Mouse (Mus musculus): ENCODE data around the gene Suco. TPM values are rescaled to one million over a fixed set of nuclear protein-coding genes. Genes with fewer than 3 reads are reported as not detected.

Gene Suco
- total RNA-seq, 2 experiments from 2014 or later, result 32.9 to 34.0 TPM

DNA sequence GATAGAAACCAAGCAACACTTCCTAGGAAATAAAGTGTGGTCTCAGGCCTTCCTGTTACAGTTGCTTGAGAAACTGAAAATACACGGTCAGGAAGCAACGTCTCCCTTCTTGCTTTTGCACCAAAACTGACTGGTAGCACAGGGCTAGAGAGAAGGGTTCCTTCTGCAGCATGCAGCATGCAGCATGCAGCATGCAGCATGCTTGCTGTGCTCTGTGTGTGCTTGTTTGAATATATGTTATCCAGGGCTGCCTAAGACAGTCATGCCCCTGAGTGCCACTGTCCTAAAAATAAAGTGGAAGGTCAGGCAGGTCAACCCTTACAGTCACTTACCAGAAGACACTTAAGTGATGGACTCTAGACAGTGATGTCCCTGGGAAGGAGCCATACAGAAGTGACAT lies 17.6 kb upstream of the Suco start:
- no peak for DNase-seq

GRCm38 (mm10) chr1:161888823-161889222 lies 12.3 kb upstream of the Suco start:
- no peak for DNase-seq

DNA sequence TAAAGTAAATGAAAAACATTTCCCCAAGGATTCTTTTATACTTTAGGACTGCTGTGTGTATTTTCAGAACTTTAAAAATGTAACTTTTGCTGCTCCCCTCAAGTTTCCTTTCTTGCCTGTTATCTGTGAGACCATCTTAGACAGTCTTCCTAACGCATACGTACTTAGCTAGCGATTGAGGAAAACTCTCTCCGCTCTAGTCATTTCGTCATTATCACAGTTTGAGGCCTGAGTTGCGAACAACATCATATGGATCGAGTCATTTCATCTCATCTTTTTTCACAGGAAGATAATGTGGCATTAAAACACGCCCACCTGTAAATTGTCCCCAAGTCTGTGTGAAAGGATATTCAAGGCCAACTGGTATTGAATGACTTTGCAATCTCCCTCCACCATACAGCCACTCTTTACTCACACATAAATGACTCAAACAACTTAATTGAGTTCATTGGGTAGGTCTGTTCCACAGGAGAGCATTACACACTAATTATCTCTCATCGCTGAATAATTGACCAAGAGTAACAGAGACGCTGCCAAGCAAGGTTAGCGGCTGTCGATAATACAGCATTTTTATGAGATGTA lies 11.3 kb upstream of the Suco start:
- DNase-seq, result no peak

GRCm38 (mm10) chr1:161885762-161886161 lies 9.3 kb upstream of the Suco start:
- DNase-seq, result no peak

DNA sequence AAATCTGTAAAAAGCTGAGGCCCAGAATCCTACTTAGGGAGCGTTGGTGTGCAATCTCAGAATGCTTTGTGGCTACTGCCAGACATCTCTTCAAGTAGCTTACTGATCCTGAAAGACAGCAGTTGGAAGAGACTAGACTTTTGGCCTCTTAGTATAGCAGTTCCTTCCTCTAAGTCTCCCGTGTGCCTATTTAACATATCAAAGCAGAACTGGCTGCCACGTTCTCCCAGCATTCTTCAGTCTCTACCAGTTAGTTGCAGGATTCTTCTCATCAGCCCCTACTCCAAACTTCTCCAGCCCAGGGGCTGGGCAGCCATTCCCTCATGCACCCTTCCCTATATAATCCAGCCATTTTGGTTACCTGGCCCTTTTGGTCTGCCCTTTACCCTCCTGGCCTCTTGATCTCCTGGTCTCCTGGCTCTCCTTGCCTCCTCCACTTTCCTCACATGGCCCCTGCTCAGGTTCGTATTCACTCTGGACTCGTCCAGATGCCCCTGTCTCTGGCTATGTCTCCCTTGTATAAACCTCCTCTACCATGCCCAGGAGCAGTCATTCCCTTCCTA lies 1.2 kb upstream of the Suco start:
- DNase-seq, result no peak

GRCm38 (mm10) chr1:161875706-161876552 lies 553 bp downstream of the Suco start:
- DNase-seq, result no peak

- no peak for DNase-seq
Measured at GRCm38 (mm10) chr1:161869422-161869821, 7.1 kb downstream of the Suco start.

DNA sequence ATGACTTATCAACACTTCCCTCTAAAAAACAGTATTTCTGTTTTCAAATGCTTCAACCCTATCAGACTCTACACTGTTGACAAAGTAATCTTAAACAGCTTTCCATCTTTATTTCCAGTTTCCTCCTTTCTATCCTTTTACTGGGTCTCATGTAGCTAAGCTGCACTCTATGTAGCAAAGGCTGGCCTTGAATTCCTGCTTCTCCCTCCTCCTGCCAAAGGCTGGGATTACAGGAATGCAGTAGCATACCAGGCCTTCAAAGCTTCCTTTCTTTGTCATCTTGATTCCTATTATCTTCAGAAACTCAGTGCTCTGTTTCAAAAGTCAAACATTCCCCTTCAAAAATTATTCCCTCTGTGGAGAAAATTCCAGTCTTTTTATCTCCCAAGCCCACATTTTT lies 8.1 kb downstream of the Suco start:
- peak; percentile 5 for DNase-seq

DNA sequence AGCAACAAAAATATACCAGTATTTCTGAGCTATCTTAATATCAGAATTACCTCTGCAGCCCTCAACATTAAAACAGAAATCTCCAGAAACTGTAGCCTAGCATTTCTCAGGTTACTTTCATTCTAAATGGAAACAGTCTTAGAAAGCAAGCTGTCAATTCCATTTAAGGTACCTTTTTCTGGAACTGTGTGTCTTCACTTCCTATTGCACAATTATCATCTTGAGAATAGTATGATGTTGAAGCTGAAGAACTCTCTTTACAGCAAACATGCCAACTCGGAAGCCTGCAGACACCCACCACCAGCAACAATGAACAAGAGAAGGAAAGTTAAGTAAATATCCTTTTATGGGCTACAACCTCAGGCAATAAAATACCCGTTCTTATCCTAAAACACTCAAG lies 12.7 kb downstream of the Suco start:
- DNase-seq, result no peak

GRCm38 (mm10) chr1:161859248-161859647 lies 17.2 kb downstream of the Suco start:
- DNase-seq, result no peak

DNA sequence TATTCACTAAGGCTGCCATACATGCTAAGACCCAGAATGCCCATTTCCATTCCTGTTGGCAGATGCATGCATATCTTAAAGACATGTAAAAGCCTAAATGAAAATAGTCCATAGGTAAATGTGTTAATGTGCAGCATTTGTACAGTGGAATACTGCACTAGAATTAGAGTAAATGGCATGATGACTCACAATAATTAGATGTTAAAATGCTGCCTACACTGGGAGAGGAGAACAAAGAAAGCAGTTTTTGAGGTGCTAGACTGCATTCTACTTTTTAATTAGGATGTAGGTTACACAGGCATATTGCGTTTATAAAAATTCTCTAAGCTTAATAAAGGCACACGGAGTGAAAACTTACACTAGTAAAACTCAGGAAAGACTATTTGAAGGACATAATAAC lies 49.8 kb downstream of the Suco start:
- no peak for DNase-seq

GRCm38 (mm10) chr1:161809428-161809827 lies 67.1 kb downstream of the Suco start:
- DNase-seq, result no peak

DNA sequence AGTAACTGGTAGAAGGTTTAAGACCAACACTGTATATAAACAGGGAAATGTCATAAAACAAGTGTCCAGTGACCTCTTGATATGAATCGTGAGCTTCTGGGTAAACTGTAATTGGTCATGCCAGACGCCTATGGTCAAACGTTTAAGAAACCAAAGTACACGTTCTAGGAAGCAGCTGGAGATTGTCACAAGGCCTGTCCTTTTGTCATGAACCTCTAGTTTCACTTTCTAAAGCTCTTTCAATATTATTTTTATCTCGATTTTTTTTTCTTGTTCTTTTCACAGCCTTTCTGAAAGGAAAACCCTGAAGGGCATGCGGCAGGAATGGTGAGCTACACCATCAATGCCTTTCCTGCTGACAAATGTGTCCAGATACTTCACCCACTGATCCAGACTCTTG lies 67.5 kb downstream of the Suco start:
- DNase-seq, result no peak

DNA sequence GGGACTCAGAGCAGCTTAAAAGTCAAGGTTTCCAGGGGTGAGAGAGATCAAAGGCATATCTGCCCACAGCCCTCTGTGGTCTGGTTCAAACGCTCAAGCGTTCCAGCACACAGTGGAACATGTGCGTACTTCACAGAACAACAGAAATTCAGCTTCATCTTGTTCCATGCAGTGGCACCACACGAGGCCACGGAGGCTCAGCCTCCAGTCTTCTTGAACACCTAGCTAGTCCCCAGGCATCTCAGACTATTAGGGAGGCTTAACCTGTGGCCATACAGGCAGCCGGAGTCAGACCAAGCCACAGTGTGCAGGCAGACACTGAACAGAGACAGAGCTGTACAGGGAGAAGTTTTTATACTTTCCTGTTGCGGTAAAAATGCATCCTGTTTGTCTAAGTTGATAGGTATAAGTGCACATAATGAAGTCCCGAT lies 71.9 kb downstream of the Suco start:
- peak; percentile 16 for DNase-seq

DNA sequence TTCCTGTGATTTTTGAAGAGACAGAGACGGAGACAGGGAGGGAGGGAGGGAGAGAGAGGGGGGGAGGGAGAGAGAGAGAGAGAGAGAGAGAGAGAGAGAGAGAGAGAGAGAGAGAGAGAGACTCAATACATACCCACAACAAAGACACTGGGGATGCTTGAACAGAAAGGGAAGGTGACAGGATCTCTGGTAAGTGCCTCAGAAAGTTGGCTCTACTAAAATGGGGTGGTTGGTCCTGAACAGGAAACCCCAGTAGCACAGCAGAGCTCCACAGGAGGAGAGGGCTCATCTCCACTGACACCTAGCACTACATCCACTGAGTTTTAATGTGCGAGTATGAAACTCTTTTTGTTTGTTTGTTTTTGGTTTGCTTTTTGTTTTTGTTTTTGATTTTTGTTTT lies 75.2 kb downstream of the Suco start:
- no peak for DNase-seq

- no peak for DNase-seq
Measured at GRCm38 (mm10) chr1:161800256-161800655, 76.2 kb downstream of the Suco start.

DNA sequence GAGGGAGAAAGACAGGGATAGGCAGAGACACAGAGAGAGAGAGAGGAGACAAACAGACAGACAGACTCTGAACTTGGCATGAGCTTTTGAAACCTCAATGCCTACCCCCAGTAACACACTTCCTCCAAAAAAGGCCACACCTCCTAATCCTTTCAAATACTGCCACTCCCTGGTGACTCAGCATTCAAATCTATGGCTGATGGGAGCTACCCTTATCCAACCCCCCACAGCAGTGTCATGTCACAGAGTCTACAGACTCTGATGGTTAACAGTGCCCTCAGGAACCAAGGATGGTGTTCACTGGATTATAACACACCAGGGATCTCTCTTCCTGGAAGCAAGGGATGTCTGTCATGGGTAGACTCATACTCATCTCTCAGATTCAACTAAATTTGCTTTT lies 76.7 kb downstream of the Suco start:
- no peak for DNase-seq

DNA sequence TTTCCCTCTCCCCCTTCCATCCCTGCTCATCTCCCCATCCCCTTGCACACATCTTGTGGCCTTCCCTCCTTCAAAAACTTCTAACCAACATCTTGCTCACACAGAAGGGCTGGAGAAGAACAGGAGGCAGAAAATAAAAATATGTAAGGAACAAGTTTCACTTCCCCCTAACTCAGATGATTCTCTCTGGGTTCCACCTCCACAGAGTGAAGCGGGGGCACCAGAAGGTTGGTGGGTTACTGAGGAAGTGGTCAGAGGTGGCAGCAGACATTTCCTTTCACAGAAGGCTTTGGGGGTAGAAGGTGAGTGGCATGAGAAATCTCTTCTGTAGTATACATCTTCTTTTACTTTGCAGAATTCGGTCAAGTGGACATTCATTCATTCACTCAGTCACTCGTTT lies 77.6 kb downstream of the Suco start:
- DNase-seq, result no peak

GRCm38 (mm10) chr1:161794447-161795211 lies 81.9 kb downstream of the Suco start:
- no peak for DNase-seq

- DNase-seq, result no peak
Measured at GRCm38 (mm10) chr1:161793321-161793720, 83.2 kb downstream of the Suco start.

- DNase-seq, result no peak
Measured at GRCm38 (mm10) chr1:161792687-161792969, 83.9 kb downstream of the Suco start.

DNA sequence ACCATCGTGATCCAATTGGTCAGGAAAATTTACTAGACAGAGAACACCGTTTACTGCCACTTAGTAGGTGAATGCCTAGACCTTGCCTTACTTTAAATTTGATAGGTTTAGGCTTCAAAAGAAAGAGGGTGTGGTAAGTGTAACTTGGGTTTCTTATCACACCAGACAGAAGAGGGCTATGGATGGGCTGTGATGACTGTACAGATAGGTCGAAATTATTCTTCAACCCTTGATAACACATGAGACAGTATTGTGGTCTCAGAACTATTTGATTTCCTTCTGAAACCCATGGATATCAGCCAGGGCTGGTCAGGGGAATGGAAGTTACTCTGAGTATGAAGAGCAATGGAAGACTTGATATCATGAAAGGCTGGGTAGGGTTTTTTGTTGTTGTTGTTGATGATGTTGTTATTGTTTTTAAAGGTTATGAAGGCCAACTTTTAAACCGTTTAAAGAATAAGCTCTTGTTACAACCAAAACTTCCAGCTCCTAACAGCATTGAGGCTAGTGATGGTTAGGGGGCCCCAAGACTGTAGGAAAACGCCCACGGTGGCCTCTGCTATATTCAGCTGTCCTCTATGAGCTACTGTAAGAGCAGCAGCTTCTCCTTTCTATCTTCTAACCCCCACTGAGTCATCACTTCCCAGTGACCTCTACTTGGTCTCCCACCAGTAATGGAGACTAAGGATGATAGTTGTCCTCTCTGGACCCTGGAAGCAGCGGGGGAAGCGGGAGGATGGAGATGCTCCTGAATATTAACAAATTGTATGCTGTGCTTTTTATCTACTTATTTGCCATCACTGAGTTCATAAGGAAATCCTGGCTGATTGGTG lies 84.4 kb downstream of the Suco start:
- no peak for DNase-seq
